Mouse (Mus musculus) thymus, adult 2 months (tissue): ENCODE data around the gene Uba1. TPM values are rescaled to one million over a fixed set of nuclear protein-coding genes. Genes with fewer than 3 reads are reported as not detected.

Experiments
- DNase-seq: peaks from one replicate; pipeline ENCODE4 v3.0.0; 2021
- H3K27ac ChIP-seq: fragments of 200-500 bp; 2 replicates; pipeline ENCODE4 v1.5.1; 2012; ENCODE audit warnings: low read length, control low read depth; ENCODE audit not compliant: control insufficient read depth, insufficient read depth
- H3K27me3 ChIP-seq: fragments of 200-500 bp; 2 replicates; pipeline ENCODE4 v1.6.1; 2012; ENCODE audit warnings: mild to moderate bottlenecking, low read length, moderate library complexity, mixed read lengths; ENCODE audit not compliant: control insufficient read depth, insufficient read depth
- H3K36me3 ChIP-seq: fragments of 200-500 bp; 2 replicates; pipeline ENCODE4 v1.6.1; 2012; ENCODE audit warnings: mild to moderate bottlenecking, low read length, moderate library complexity; ENCODE audit not compliant: control insufficient read depth, insufficient read depth
- H3K4me1 ChIP-seq: fragments of 200-500 bp; replicated peaks from 2 replicates; pipeline ENCODE4 v1.6.1; 2012; ENCODE audit warnings: low read length; ENCODE audit not compliant: control insufficient read depth, insufficient read depth
- H3K4me3 ChIP-seq: fragments of 200-500 bp; 2 replicates; pipeline ENCODE4 v1.5.1; 2012; ENCODE audit warnings: mild to moderate bottlenecking, low read length, control low read depth, moderate library complexity; ENCODE audit not compliant: control insufficient read depth, insufficient read depth
- CTCF ChIP-seq: fragments of 200-500 bp; IDR thresholded peaks from 2 replicates; pipeline ENCODE4 v1.5.1; 2012; ENCODE audit warnings: mild to moderate bottlenecking, control low read depth, low read length, moderate library complexity, borderline replicate concordance; ENCODE audit not compliant: control insufficient read depth, poor library complexity, insufficient read depth; ENCODE audit errors: extremely low read depth
- POLR2A ChIP-seq: fragments of 200-500 bp; IDR thresholded peaks from 2 replicates; pipeline ENCODE4 v1.6.1; 2012; ENCODE audit warnings: mild to moderate bottlenecking, low read length, control low read depth, moderate library complexity; ENCODE audit not compliant: control insufficient read depth, poor library complexity, insufficient read depth; ENCODE audit errors: extremely low read depth
- WGBS: fragments of 180-500 bp; shearing (Covaris S2); methylation state at CpG from one replicate; pipeline ENCODE4 v1.1.7; 2018; 5-methylcytosine and 5-hydroxymethylcytosine counted together
- polyA plus RNA-seq: library from polyadenylated mRNA; depleted of rRNA; stranded (reverse); fragments of >200 nt; gene quantifications from 2 replicates; pipeline ENCODE4 v1.2.3, GENCODE M21; 2012

Gene Uba1
- polyA plus RNA-seq, 1 experiment = 429 TPM

- no peak for TF ChIP-seq CTCF
- TF ChIP-seq POLR2A = no peak
- peaks cover 2% of the 10 kb centered on the region; the same call in 1 of the 2 replicates for H3K4me1 ChIP-seq
- WGBS = 0% methylated on average over 16 of the region's 16 CpGs
- DNase-seq = peak; percentile 84
- peak within 1 kb of the TSS; percentile 61 for H3K4me3 ChIP-seq
- no peaks in the 10 kb centered on the region for H3K36me3 ChIP-seq
- no peaks in the 10 kb centered on the region for H3K27me3 ChIP-seq
- peak within 1 kb of the TSS; percentile 78 for H3K27ac ChIP-seq
Observed at GRCm38 (mm10) chrX:20687519-20688067, 29.5 kb downstream of the Uba1 start, which contains the start of gene Cdk16. Gene Cdk16, plus strand, starts transcription at chrX:20687954.

GRCm38 (mm10) chrX:20688068-20688547 lies 30.0 kb downstream of the Uba1 start:
- Histone ChIP-seq H3K27me3 (no peaks in the 10 kb centered on the region), H3K4me1 (peaks cover 2% of the 10 kb centered on the region; the same call in 1 of the 2 replicates), H3K4me3 (peak overlapping the region; percentile 61), H3K36me3 (no peaks in the 10 kb centered on the region; the same call in 1 of the 2 replicates), H3K27ac (peak overlapping the region; percentile 78)
- peak; percentile 79 for DNase-seq
- 6% methylated on average over 33 of the region's 33 CpGs for WGBS
- TF ChIP-seq POLR2A (peak; percentile 58; the same call in 1 of the 2 replicates), CTCF (no peak)

GRCm38 (mm10) chrX:20688615-20689014 lies 30.5 kb downstream of the Uba1 start:
- peaks cover 3% of the 10 kb centered on the region; the same call in 1 of the 2 replicates for H3K36me3 ChIP-seq
- peaks cover 2% of the 10 kb centered on the region; the same call in 1 of the 2 replicates for H3K4me1 ChIP-seq
- WGBS = 6% methylated on average over 29 of the region's 35 CpGs
- H3K27me3 ChIP-seq = no peaks in the 10 kb centered on the region
- peak overlapping the region; percentile 61 for H3K4me3 ChIP-seq
- DNase-seq = peak; percentile 57
- TF ChIP-seq CTCF = no peak
- peak overlapping the region; percentile 59 for H3K27ac ChIP-seq

- WGBS = 66% methylated on average over 3 of the region's 3 CpGs
Observed at GRCm38 (mm10) chrX:20691566-20691965, 33.4 kb downstream of the Uba1 start.

GRCm38 (mm10) chrX:20692616-20693015 lies 34.5 kb downstream of the Uba1 start:
- no peak overlapping the region for H3K4me3 ChIP-seq
- DNase-seq = no peak
- TF ChIP-seq CTCF = no peak
- no peak for TF ChIP-seq POLR2A
- no peak overlapping the region for H3K27ac ChIP-seq
- H3K27me3 ChIP-seq = no peaks in the 10 kb centered on the region
- H3K36me3 ChIP-seq = peaks cover 34% of the 10 kb centered on the region
- H3K4me1 ChIP-seq = no peaks in the 10 kb centered on the region
- WGBS = 92% methylated on average over 1 of the region's 1 CpGs

More at GRCm38 (mm10) chrX:20691566-20691965, 33.4 kb downstream of the Uba1 start:
- peaks cover 2% of the 10 kb centered on the region; the same call in 1 of the 2 replicates for H3K4me1 ChIP-seq
- no peaks in the 10 kb centered on the region for H3K27me3 ChIP-seq
- H3K36me3 ChIP-seq = peaks cover 24% of the 10 kb centered on the region
- H3K27ac ChIP-seq = no peak overlapping the region
- no peak overlapping the region for H3K4me3 ChIP-seq
- TF ChIP-seq POLR2A (no peak), CTCF (no peak)
- DNase-seq = no peak

- H3K27ac ChIP-seq = no peak overlapping the region
- H3K4me1 ChIP-seq = no peaks in the 10 kb centered on the region
- H3K36me3 ChIP-seq = peaks cover 34% of the 10 kb centered on the region
- no peak for TF ChIP-seq POLR2A
- TF ChIP-seq CTCF = no peak
- H3K4me3 ChIP-seq = no peak overlapping the region
- H3K27me3 ChIP-seq = no peaks in the 10 kb centered on the region
- no peak for DNase-seq
- WGBS = 97% methylated on average over 4 of the region's 4 CpGs
Observed at GRCm38 (mm10) chrX:20695842-20696241, 37.7 kb downstream of the Uba1 start.
